Mouse (Mus musculus) hindbrain, embryonic 11.5 days (tissue): ENCODE data around the gene Bach2. TPM values are rescaled to one million over a fixed set of nuclear protein-coding genes. Genes with fewer than 3 reads are reported as not detected.

Experiments used
- ATAC-seq: fragments of 200-750 bp; cut with Nextera tagmentation; 2 replicates; pipeline ENCODE4 v1.8.0; 2017; ENCODE audit warnings: mild to moderate bottlenecking, moderate TSS enrichment, moderate library complexity; ENCODE audit not compliant: low FRiP score
- DNase-seq: peaks from one replicate; pipeline ENCODE4 v3.0.0-alpha.2; 2015; ENCODE audit warnings: low spot score
- H3K27ac ChIP-seq: fragments of 300-500 bp; sonication (generic); 2 replicates; pipeline ENCODE4 v1.5.1; 2014; ENCODE audit warnings: mild to moderate bottlenecking, low read depth, low read length
- H3K27me3 ChIP-seq: fragments of 300-500 bp; sonication (generic); 2 replicates; pipeline ENCODE4 v1.6.1; 2014; ENCODE audit warnings: mild to moderate bottlenecking, low read length, moderate library complexity, mixed read lengths; ENCODE audit not compliant: control insufficient read depth, insufficient read depth
- H3K36me3 ChIP-seq: fragments of 300-500 bp; sonication (generic); 2 replicates; pipeline ENCODE4 v1.6.1; 2014; ENCODE audit warnings: mild to moderate bottlenecking, low read length, moderate library complexity, mixed read lengths; ENCODE audit not compliant: control insufficient read depth, insufficient read depth
- H3K4me1 ChIP-seq: fragments of 300-500 bp; sonication (generic); replicated peaks from 2 replicates; pipeline ENCODE4 v1.6.1; 2014; ENCODE audit warnings: low read length, mixed read lengths; ENCODE audit not compliant: control insufficient read depth, insufficient read depth
- H3K4me2 ChIP-seq: fragments of 300-500 bp; sonication (generic); replicated peaks from 2 replicates; pipeline ENCODE4 v1.6.1; 2014; ENCODE audit warnings: mild to moderate bottlenecking, low read depth, low read length
- H3K4me3 ChIP-seq: fragments of 300-500 bp; sonication (generic); 2 replicates; pipeline ENCODE4 v1.5.1; 2014; ENCODE audit warnings: low read depth, low read length
- H3K9ac ChIP-seq: fragments of 300-500 bp; sonication (generic); 2 replicates; pipeline ENCODE4 v1.6.1; 2014; ENCODE audit warnings: low read depth, low read length
- H3K9me3 ChIP-seq: fragments of 300-500 bp; sonication (generic); 2 replicates; pipeline ENCODE4 v1.6.1; 2016; ENCODE audit warnings: low read length; ENCODE audit not compliant: control insufficient read depth
- WGBS: fragments of 180-500 bp; shearing (Covaris S2); extraction: QIAGEN DNeasy Blood & Tissue Kit; methylation state at CpG from one replicate; pipeline ENCODE4 v1.1.7; 2014; 5-methylcytosine and 5-hydroxymethylcytosine counted together
- polyA plus RNA-seq: library from polyadenylated mRNA; unstranded; fragments of >200 nt; fragmentation: Nextera tagmentation; extraction: Ambion mirVana; gene quantifications from 2 replicates; pipeline ENCODE4 v1.2.1, GENCODE M21; 2014

Bach2 gene
- polyA plus RNA-seq, 1 experiment from 2014 or later: 23.9 TPM

DNA sequence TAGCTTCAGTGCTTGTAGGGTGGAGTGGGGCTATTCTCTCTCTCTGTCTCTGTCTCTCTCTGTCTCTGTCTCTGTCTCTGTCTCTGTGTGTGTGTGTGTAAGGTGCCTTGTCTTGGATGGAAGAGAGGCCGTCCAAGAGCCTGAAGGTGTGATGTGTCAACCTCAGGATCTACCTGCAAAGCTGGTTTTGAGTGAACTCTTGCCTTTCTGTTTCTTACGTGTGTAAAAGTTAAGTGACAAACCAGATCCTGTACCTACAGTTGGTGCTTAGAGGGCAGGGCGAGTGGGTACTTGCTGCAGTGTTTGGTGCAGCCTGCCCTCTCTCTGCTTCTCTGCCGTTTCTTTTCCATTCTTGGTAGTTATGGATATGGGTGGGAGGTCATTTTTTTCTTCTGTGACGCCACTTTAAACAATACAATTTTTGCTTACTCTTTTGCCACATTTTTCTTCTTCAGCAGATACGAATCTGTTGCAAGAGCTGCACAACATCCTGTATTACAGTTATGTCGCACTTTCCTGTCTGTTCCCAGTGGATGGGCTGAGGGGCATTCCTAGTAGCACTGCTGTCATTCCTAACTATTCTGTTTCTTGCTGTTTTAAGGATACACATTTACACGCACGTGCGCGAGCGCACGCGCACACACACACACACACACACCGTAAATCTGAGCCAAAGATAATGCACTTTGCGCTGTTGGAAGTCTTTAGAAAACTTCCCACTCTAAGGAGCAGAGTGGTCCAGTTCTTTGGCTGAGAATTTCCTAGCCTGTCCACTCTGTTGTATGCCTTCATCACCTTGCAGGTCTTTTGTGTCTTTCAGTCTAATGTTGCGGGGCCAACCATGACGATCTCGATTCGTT is 24.5 kb downstream of the Bach2 start:
- Histone ChIP-seq H3K9ac (no peak overlapping the region), H3K36me3 (no peaks in the 10 kb centered on the region), H3K9me3 (no peaks in the 10 kb centered on the region), H3K4me1 (no peaks in the 10 kb centered on the region), H3K27me3 (no peaks in the 10 kb centered on the region), H3K27ac (no peak overlapping the region), H3K4me2 (no peak overlapping the region), H3K4me3 (no peak overlapping the region)
- DNase-seq (no peak), ATAC-seq (no peak)
- WGBS: 91% methylated on average over 20 of the region's 20 CpGs

DNA sequence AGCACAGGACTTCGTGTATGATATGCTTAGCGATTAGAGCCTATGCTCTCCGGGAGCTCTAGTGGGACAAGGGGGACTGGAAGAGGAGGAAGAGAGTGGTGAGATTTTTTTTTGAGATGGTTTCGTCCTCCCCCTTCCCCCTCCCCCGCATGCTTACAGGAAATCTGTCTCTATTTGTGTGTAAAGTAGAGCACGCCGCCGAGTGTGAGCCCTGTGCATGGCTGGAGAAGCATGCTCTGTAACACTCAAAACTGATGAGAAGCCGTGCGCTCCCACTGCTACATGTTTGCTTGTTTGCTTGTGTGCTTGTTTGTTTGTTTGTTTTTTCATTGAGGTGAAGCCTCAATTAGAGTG is 25.1 kb downstream of the Bach2 start:
- no peak overlapping the region for H3K27ac ChIP-seq
- DNase-seq: no peak
- H3K36me3 ChIP-seq: no peaks in the 10 kb centered on the region
- H3K9me3 ChIP-seq: no peaks in the 10 kb centered on the region
- H3K27me3 ChIP-seq: no peaks in the 10 kb centered on the region
- no peak overlapping the region for H3K4me2 ChIP-seq
- no peak for ATAC-seq
- WGBS: 79% methylated on average over 10 of the region's 10 CpGs
- H3K9ac ChIP-seq: no peak overlapping the region
- no peaks in the 10 kb centered on the region for H3K4me1 ChIP-seq
- H3K4me3 ChIP-seq: no peak overlapping the region

GRCm38 (mm10) chr4:32264892-32265291 is 26.3 kb downstream of the Bach2 start:
- no peak for ATAC-seq
- no peak overlapping the region for H3K4me2 ChIP-seq
- DNase-seq: no peak
- WGBS: 74% methylated on average over 8 of the region's 8 CpGs
- H3K27me3 ChIP-seq: no peaks in the 10 kb centered on the region
- H3K4me1 ChIP-seq: no peaks in the 10 kb centered on the region
- no peak overlapping the region for H3K9ac ChIP-seq
- no peak overlapping the region for H3K27ac ChIP-seq
- no peak overlapping the region for H3K4me3 ChIP-seq
- H3K36me3 ChIP-seq: no peaks in the 10 kb centered on the region
- H3K9me3 ChIP-seq: no peaks in the 10 kb centered on the region

DNA sequence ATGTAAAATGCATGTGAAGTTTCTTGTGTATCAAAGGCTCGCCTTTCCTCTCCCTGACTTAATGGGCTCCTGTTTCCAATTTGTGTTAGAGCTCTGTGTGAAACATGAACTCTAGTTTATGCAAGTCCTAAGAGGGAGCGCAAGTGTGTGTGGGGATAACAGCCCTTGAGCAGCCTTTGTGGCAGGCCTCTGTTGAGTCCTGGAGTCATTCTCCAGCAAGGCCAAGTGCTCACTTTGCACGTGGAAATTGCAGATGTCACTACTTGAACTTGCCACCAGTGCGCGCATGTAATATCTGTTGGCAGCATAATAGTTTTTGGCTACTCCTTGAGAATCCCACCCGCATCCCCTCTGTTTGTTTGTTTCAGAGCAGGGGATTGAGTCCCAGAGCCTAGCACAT is 28.1 kb downstream of the Bach2 start:
- Histone ChIP-seq H3K27ac (no peak overlapping the region), H3K4me1 (no peaks in the 10 kb centered on the region)

GRCm38 (mm10) chr4:32268042-32268441 is 29.4 kb downstream of the Bach2 start:
- Histone ChIP-seq H3K4me1 (no peaks in the 10 kb centered on the region), H3K27ac (no peak overlapping the region), H3K36me3 (no peaks in the 10 kb centered on the region), H3K9ac (no peak overlapping the region), H3K4me3 (no peak overlapping the region), H3K9me3 (no peaks in the 10 kb centered on the region), H3K4me2 (no peak overlapping the region), H3K27me3 (no peaks in the 10 kb centered on the region)
- ATAC-seq (no peak), DNase-seq (no peak)
- whole genome bisulfite sequencing: 79% methylated on average over 1 of the region's 1 CpGs

More for the DNA sequence above, 28.1 kb downstream of the Bach2 start:
- H3K9me3 ChIP-seq: no peaks in the 10 kb centered on the region
- H3K9ac ChIP-seq: no peak overlapping the region
- no peaks in the 10 kb centered on the region for H3K36me3 ChIP-seq
- 64% methylated on average over 6 of the region's 6 CpGs for WGBS
- ATAC-seq (no peak), DNase-seq (no peak)
- H3K4me3 ChIP-seq: no peak overlapping the region
- H3K27me3 ChIP-seq: no peaks in the 10 kb centered on the region
- no peak overlapping the region for H3K4me2 ChIP-seq

DNA sequence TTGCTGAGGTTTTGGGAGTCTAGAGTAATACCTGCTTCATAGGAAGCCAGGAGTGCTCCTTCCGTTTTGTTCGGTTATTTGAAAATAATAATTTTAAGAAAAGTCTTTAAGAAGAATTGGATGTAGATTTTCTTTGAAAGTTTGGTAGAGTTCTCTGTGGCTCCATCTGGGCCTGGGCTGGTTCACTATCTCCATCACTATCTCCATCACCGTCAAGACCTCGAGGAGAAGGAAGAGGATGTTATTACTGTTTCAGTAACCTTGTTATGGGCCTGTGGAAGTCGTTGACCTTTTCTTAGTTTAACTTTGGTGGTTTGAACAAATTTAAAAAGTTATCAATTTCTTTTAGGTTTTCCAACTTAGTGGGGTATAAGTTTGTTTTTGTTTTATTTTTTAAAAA is 33.8 kb downstream of the Bach2 start:
- no peak overlapping the region for H3K9ac ChIP-seq
- no peak overlapping the region for H3K4me2 ChIP-seq
- WGBS: 84% methylated on average over 5 of the region's 5 CpGs
- no peaks in the 10 kb centered on the region for H3K27me3 ChIP-seq
- H3K4me3 ChIP-seq: no peak overlapping the region
- H3K36me3 ChIP-seq: no peaks in the 10 kb centered on the region
- no peaks in the 10 kb centered on the region for H3K4me1 ChIP-seq
- H3K27ac ChIP-seq: no peak overlapping the region
- DNase-seq (no peak), ATAC-seq (no peak)
- no peaks in the 10 kb centered on the region for H3K9me3 ChIP-seq

GRCm38 (mm10) chr4:32274776-32275294 is 36.2 kb downstream of the Bach2 start:
- ATAC-seq (no peak), DNase-seq (no peak)
- H3K36me3 ChIP-seq: no peaks in the 10 kb centered on the region
- no peaks in the 10 kb centered on the region for H3K27me3 ChIP-seq
- no peak overlapping the region for H3K4me2 ChIP-seq
- no peaks in the 10 kb centered on the region for H3K9me3 ChIP-seq
- WGBS: 82% methylated on average over 6 of the region's 6 CpGs
- no peak overlapping the region for H3K4me3 ChIP-seq
- H3K4me1 ChIP-seq: no peaks in the 10 kb centered on the region
- H3K27ac ChIP-seq: no peak overlapping the region
- no peak overlapping the region for H3K9ac ChIP-seq

- DNase-seq (no peak), ATAC-seq (no peak)
- Histone ChIP-seq H3K27me3 (no peaks in the 10 kb centered on the region), H3K27ac (no peak overlapping the region), H3K4me2 (no peak overlapping the region), H3K9me3 (no peaks in the 10 kb centered on the region), H3K4me3 (no peak overlapping the region), H3K4me1 (no peaks in the 10 kb centered on the region), H3K9ac (no peak overlapping the region), H3K36me3 (no peaks in the 10 kb centered on the region)
- 79% methylated on average over 1 of the region's 1 CpGs for WGBS
These were observed 41.2 kb downstream of the Bach2 start for GRCm38 (mm10) chr4:32279842-32280241.

DNA sequence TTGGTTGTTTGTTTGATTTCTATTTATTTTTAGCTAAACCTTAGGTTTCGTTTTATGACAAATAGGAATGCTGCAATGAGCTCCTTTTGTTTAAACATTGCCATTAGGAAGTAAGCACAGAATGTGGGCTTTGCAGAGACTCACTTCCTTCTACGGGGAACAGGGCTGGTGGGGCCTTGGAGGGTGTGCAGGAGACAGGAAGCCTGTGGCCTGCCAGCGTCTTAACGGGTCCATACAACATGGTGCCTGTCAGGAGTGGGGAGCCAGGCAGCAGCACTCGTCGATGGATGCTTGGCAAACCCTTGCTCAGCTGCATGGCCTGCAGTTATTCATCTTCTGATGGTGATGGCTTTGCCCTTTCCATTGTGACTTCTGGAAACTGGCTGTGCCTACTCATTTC is 41.8 kb downstream of the Bach2 start:
- Histone ChIP-seq H3K27me3 (no peaks in the 10 kb centered on the region), H3K9ac (no peak overlapping the region), H3K4me1 (no peaks in the 10 kb centered on the region), H3K36me3 (no peaks in the 10 kb centered on the region), H3K9me3 (no peaks in the 10 kb centered on the region), H3K27ac (no peak overlapping the region), H3K4me3 (no peak overlapping the region), H3K4me2 (no peak overlapping the region)
- DNase-seq: no peak
- ATAC-seq: no peak
- WGBS: 66% methylated on average over 6 of the region's 6 CpGs
